Mouse (Mus musculus): ENCODE data around the gene Stxbp6. TPM values are rescaled to one million over a fixed set of nuclear protein-coding genes. Genes with fewer than 3 reads are reported as not detected.

Stxbp6 gene
- total and polyA plus RNA-seq, 2 experiments from 2014 or later: 28.9 to 31.8 TPM

DNA sequence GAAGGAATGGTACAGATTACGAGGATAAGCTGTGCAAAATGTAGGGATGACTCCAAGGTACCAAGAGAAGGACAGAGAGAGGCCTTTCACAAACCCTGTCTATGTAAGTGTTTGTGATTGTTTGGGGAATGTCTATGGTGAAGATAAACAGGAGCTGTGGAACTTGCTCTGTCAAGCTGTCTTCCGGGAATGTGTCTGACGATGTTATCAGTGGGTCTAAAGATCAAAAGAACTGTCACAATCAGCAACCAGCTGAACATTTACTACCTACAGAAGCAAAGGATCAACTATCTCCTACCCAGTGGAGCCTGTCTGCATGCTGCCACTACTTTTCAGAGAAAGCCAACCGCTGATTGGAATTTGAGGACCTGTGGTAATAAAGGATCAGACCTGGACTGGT is 152.3 kb downstream of the Stxbp6 start:
- 82% methylated on average over 4 of the region's 4 CpGs for WGBS
- ATAC-seq (ENCODE audit: low FRiP score) (no peak), DNase-seq (ENCODE audit: low spot score) (no peak)
- H3K4me2 ChIP-seq (ENCODE audit: low read depth, low read length, poor library complexity, severe bottlenecking): no peak overlapping the region
- no peak overlapping the region for H3K4me3 ChIP-seq (ENCODE audit: low read depth, low read length)
- no peaks in the 10 kb centered on the region for H3K9me3 ChIP-seq (ENCODE audit: low read length)
- no peaks in the 10 kb centered on the region for H3K36me3 ChIP-seq (ENCODE audit: insufficient read depth, low read length)
- H3K9ac ChIP-seq (replicated peaks; ENCODE audit: low read length, poor library complexity, severe bottlenecking): no peak overlapping the region
- H3K27ac ChIP-seq (ENCODE audit: low read depth, low read length): no peak overlapping the region
- no peaks in the 10 kb centered on the region for H3K4me1 ChIP-seq (ENCODE audit: insufficient read depth, low read length)
- no peaks in the 10 kb centered on the region for H3K27me3 ChIP-seq (ENCODE audit: insufficient read depth, low read length)
- no peak for TF ChIP-seq CTCF (IDR thresholded peaks at IDR 0.05)

DNA sequence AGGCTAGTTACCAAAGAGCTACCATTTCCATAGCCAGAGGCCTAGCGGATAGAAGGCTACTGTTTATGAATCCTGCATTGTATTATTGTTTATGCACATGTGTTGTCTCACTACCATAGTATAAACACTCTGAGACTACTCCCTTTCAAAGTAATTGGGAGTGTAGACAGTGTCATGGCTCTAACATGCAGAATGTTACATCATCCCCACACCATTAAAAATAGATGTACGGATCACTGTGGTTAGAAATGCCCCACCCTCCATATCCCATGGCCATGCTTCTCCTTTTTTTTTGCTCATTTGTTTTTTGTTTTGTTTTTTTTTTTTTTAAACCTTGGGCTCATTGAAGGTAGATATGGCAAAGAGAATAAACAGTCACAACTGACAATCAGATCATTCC is 154.9 kb downstream of the Stxbp6 start:
- no peaks in the 10 kb centered on the region for H3K36me3 ChIP-seq (ENCODE audit: insufficient read depth, low read length)
- DNase-seq (ENCODE audit: low spot score) (no peak), ATAC-seq (ENCODE audit: low FRiP score) (no peak)
- no peaks in the 10 kb centered on the region for H3K9me3 ChIP-seq (ENCODE audit: low read length)
- H3K4me1 ChIP-seq (ENCODE audit: insufficient read depth, low read length): no peaks in the 10 kb centered on the region
- 98% methylated on average over 2 of the region's 2 CpGs for WGBS
- no peak overlapping the region for H3K27ac ChIP-seq (ENCODE audit: low read depth, low read length)
- H3K27me3 ChIP-seq (ENCODE audit: insufficient read depth, low read length): no peaks in the 10 kb centered on the region
- H3K9ac ChIP-seq (replicated peaks; ENCODE audit: low read length, poor library complexity, severe bottlenecking): no peak overlapping the region
- H3K4me3 ChIP-seq (ENCODE audit: low read depth, low read length): no peak overlapping the region
- no peak overlapping the region for H3K4me2 ChIP-seq (ENCODE audit: low read depth, low read length, poor library complexity, severe bottlenecking)
- TF ChIP-seq CTCF (IDR thresholded peaks at IDR 0.05): no peak

DNA sequence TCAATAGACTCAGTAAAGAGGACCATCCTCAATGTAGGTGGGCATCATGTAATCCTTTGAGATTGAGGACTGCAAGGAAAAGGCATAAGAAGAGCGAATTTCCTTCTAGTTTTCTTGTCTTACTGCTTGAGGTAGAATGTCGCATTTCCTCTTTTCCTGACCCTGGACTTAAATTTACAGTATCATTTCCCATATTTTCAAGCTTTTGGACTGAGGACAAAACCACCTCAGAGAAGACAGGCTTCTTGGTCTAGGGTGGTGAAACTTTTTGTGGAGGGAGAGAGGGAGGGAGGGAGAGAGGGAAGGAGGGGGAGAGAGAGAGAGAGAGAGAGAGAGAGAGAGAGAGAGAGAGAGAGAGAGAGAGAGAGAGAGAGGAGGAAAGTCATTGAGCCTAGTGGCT is 155.6 kb downstream of the Stxbp6 start:
- no peak for DNase-seq (ENCODE audit: low spot score)
- H3K4me1 ChIP-seq (ENCODE audit: insufficient read depth, low read length): no peaks in the 10 kb centered on the region
- no peaks in the 10 kb centered on the region for H3K9me3 ChIP-seq (ENCODE audit: low read length)
- no peak overlapping the region for H3K4me2 ChIP-seq (ENCODE audit: low read depth, low read length, poor library complexity, severe bottlenecking)
- no peaks in the 10 kb centered on the region for H3K36me3 ChIP-seq (ENCODE audit: insufficient read depth, low read length)
- H3K27ac ChIP-seq (ENCODE audit: low read depth, low read length): no peak overlapping the region
- no peaks in the 10 kb centered on the region for H3K27me3 ChIP-seq (ENCODE audit: insufficient read depth, low read length)
- TF ChIP-seq CTCF (IDR thresholded peaks at IDR 0.05): no peak
- 95% methylated on average over 2 of the region's 2 CpGs for WGBS
- H3K9ac ChIP-seq (replicated peaks; ENCODE audit: low read length, poor library complexity, severe bottlenecking): no peak overlapping the region
- no peak overlapping the region for H3K4me3 ChIP-seq (ENCODE audit: low read depth, low read length)
- ATAC-seq (ENCODE audit: low FRiP score): no peak

DNA sequence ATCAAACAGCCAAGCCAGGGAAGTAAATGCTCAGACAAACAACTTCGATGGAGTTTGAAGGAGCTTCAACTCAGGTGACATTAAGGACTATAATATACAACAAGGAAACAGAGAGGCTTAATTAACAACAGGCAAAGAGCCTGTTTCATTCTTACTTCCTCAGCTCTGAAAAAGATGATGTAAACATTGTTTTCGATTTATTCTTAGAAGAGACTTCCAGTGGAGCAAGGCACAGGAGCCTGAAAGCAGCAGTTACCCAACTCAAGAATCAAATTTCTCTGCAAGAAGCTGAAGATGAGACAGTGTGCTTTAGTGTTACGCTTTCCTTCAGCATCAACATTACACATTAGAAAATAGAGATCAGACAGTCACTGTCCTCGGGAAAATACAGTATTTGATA is 160.7 kb downstream of the Stxbp6 start:
- Histone ChIP-seq H3K27me3 (ENCODE audit: insufficient read depth, low read length) (no peaks in the 10 kb centered on the region), H3K27ac (ENCODE audit: low read depth, low read length) (no peak overlapping the region), H3K4me2 (ENCODE audit: low read depth, low read length, poor library complexity, severe bottlenecking) (no peak overlapping the region), H3K36me3 (ENCODE audit: insufficient read depth, low read length) (no peaks in the 10 kb centered on the region), H3K9ac (replicated peaks; ENCODE audit: low read length, poor library complexity, severe bottlenecking) (no peak overlapping the region), H3K9me3 (ENCODE audit: low read length) (no peaks in the 10 kb centered on the region), H3K4me3 (ENCODE audit: low read depth, low read length) (no peak overlapping the region), H3K4me1 (ENCODE audit: insufficient read depth, low read length) (no peaks in the 10 kb centered on the region)
- 81% methylated on average over 4 of the region's 4 CpGs for WGBS
- no peak for ATAC-seq (ENCODE audit: low FRiP score)
- no peak for TF ChIP-seq CTCF (IDR thresholded peaks at IDR 0.05)
- DNase-seq (ENCODE audit: low spot score): no peak

DNA sequence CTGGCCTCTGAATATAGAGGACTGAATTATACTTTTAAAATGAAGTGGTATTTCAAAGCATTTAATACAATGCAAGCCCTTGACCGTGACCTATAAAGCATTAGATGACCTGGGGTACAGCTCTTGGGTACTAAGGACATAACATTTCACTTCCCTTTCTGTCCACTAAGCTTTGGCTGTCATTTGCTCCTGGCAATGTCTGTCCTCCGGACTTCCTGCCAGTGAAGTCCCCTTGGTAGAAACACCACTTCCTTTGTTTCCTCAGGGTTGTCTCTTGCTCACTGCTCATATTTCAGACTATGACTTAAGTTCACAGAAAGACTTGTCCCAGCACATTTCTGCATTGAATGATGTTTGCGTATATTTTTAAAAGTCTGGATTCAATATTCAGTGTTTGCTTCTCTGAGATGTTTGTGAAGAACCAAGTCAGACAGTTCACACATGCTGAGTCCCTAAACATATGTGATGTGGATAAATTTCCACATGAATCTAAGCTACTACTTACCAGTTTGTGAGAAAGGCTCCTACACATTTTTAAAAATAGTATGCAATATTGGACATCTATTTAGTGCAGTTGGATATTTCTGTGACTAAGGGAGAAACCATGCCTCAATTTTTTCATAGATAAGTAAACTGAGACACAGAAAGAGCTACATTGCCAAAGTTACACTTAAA is 166.3 kb downstream of the Stxbp6 start:
- Histone ChIP-seq H3K27ac (ENCODE audit: low read depth, low read length) (no peak overlapping the region), H3K4me3 (ENCODE audit: low read depth, low read length) (no peak overlapping the region), H3K4me2 (ENCODE audit: low read depth, low read length, poor library complexity, severe bottlenecking) (no peak overlapping the region), H3K9me3 (ENCODE audit: low read length) (no peaks in the 10 kb centered on the region), H3K36me3 (ENCODE audit: insufficient read depth, low read length) (no peaks in the 10 kb centered on the region), H3K9ac (replicated peaks; ENCODE audit: low read length, poor library complexity, severe bottlenecking) (no peak overlapping the region), H3K4me1 (ENCODE audit: insufficient read depth, low read length) (no peaks in the 10 kb centered on the region), H3K27me3 (ENCODE audit: insufficient read depth, low read length) (no peaks in the 10 kb centered on the region)
- TF ChIP-seq CTCF (IDR thresholded peaks at IDR 0.05): no peak
- DNase-seq (ENCODE audit: low spot score): no peak
- ATAC-seq (ENCODE audit: low FRiP score): no peak
- WGBS: 71% methylated on average over 3 of the region's 3 CpGs

DNA sequence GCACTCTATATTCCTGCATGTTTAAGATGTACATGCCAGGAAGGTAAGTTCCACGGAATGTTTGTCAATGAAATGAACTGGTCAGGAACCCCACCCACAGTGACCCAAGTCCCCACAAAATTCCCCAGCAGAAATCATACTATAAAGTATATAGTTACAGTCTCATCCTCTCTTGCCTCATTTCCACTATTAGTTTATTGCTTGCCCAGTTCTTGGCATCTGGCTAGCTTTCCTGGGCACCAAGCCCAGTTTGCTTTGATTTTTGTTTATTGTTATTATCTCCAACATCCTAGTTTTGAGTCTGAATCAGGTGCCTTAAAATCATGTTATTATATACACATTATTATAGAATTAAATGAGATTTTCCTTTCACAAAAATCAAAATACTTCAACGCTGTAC is 168.5 kb downstream of the Stxbp6 start:
- no peaks in the 10 kb centered on the region for H3K27me3 ChIP-seq (ENCODE audit: insufficient read depth, low read length)
- no peak overlapping the region for H3K9ac ChIP-seq (replicated peaks; ENCODE audit: low read length, poor library complexity, severe bottlenecking)
- no peak overlapping the region for H3K4me3 ChIP-seq (ENCODE audit: low read depth, low read length)
- 79% methylated on average over 2 of the region's 2 CpGs for WGBS
- DNase-seq (ENCODE audit: low spot score) (no peak), ATAC-seq (ENCODE audit: low FRiP score) (no peak)
- no peaks in the 10 kb centered on the region for H3K4me1 ChIP-seq (ENCODE audit: insufficient read depth, low read length)
- H3K9me3 ChIP-seq (ENCODE audit: low read length): no peaks in the 10 kb centered on the region
- no peaks in the 10 kb centered on the region for H3K36me3 ChIP-seq (ENCODE audit: insufficient read depth, low read length)
- H3K27ac ChIP-seq (ENCODE audit: low read depth, low read length): no peak overlapping the region
- TF ChIP-seq CTCF (IDR thresholded peaks at IDR 0.05): no peak
- no peak overlapping the region for H3K4me2 ChIP-seq (ENCODE audit: low read depth, low read length, poor library complexity, severe bottlenecking)

All from midbrain, postnatal 0 days (tissue).